Mouse (Mus musculus) 416B (cell line): ENCODE results near the gene Hist1h2af.

ENCODE experiments used
- DNase-seq: peaks from one replicate; pipeline ENCODE4 v3.0.0; 2011; ENCODE audit warnings: low read depth

The Hist1h2af gene

DNA sequence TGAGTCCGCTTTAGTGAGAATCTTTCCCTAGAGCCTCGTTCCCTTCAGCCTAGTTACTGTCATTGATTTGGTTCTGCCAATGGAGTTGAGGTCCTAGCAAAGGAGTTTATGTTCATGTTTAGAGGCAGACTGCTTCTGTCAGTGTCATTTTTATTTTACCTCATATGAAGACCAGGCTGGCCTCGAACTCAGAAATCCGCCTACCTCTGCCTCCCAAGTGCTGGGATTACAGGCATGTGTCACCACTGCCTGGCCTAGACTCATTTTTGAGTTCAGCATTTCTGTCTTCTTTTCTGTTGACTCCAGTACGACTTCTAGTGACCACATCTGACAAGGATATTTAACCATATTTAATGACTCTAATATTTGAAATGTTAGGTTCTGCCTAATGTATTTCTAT, 18.4 kb upstream of the Hist1h2af start:
- DNase-seq, result peak; percentile 28

DNA sequence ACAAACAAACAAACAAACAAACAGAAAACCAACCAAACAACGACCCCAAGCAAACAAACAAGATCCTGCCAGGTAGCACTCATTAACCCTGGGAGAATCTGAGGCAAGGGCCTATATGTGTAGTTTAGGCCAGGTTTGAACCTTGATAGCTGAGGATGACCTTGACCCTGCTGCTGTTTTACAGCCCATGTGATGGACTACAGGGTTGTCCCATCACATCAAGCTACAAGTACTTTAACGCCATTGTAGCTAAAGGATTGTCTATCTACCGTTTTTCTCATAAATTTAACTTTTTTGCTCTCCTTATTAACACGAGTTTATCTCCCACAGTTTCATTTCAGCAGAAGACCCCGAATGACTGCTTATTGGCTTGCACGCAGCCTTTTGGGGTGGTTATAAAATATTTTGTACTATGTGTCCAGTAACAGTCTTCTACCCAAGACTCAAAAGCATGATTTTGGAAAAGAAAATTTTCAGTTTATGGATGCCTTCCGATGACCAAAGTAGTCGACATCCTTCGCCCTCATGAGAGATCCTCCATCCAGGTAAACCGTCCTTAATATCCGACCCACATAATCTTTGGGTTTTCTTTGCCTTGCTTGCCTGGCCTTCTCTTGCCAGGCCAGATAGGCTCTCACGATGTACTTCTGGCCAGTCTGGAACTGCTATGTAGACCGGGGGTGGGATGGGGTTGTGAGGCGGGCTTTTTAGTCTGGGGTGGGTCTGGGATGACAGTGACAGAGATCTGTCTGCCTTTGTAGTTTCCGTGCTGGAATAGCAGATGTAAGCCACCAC, 17.7 kb upstream of the Hist1h2af start:
- DNase-seq, result peak; percentile 22

DNA sequence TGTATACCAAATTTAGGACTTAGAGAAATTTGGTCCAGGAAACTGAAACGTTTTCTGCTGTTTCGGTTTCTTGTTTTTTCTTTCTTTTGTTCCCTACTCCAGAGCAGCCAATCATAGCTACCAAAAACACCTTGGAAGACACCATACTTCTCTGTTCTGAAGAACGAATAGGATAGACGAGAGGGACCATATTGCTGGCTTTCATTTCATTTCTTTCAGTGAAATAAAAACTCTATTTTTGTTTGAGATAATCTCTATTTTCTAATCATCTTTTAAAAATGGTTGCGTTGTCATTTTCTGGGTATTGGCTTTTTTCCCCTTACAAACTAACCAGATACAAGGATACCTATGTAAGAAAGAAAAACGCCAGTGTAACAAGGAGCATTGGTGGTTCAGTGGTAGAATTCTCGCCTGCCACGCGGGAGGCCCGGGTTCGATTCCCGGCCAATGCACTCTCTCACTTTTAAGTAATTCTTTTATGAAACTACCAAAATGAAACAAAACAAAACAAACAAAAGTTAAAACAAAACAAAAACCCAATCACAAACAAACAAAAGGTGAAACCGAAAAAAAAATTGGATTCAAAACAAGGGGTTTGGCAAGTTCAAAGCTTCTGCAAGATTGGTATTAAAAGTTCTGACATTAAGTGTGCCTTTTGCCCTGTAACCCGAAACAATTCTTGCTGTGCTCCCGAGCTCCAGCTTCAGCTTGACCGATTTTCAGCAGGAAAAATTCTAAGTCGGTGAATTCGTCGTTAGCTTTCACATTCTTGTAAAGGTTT, 16.7 kb upstream of the Hist1h2af start:
- DNase-seq, result peak; percentile 77

- peak; percentile 96 for DNase-seq
These were observed 16.0 kb upstream of the Hist1h2af start for GRCm38 (mm10) chr13:23517603-23518294.

GRCm38 (mm10) chr13:23518295-23518603, 15.5 kb upstream of the Hist1h2af start:
- DNase-seq, result no peak

GRCm38 (mm10) chr13:23518885-23519284, 14.8 kb upstream of the Hist1h2af start:
- peak; percentile 93 for DNase-seq

DNA sequence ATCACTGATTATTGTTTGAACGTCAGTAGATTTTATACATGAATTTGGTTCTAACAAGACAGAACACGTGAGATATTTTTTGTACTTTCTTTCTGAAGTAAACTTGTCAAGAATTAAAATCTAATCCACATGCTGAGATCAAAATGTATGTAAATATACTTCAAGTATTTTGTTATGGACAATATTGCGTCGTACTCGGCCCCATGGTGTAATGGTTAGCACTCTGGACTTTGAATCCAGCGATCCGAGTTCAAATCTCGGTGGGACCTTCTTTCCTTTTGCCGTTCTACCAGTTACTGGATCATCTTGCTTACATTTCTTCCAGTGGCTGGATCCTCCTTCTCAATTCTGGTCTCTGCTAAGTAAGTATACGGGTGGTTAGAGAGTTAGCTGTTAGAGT, 14.3 kb upstream of the Hist1h2af start:
- peak; percentile 90 for DNase-seq

GRCm38 (mm10) chr13:23521703-23522102, 12.0 kb upstream of the Hist1h2af start:
- DNase-seq, result peak; percentile 90

DNA sequence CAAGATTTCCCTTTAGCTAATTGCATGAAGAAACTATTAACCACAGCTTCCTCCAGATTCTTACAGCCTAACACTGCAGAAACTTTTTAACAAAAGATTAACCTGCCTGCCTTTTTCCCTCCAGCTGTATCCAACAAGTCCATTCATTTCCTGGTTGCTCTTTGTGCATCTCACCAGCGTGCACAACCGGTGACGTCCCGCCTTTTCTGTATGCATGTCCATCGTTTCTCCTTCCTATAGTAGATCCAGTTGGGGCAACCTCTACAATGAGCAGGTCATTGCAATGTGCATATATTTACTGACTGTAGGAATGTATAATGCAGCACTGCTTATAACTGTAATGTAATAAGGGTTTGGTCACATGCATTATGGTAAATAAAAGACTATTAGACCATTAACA, 9.7 kb upstream of the Hist1h2af start:
- peak; percentile 76 for DNase-seq

GRCm38 (mm10) chr13:23524654-23525053, 9.1 kb upstream of the Hist1h2af start:
- peak; percentile 95 for DNase-seq

DNA sequence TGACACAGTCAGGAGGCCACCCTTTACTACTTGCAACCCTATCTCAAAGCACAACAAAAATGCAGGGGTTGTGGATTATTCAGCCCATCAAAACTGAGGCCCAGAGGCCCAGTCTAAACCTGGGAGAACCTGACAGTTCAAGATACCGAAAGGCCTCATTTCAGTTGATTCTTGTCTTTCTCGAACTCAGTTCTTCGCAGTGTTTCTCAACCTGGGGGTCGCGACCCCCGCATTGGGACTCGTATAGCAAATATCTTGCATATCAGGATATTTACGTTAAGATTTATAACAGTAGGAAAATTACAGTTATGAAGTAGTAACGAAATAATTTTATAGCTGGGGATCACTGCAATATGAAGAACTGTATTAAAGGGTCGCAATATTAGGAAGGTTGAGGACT, 7.8 kb upstream of the Hist1h2af start:
- DNase-seq, result peak; percentile 78

DNA sequence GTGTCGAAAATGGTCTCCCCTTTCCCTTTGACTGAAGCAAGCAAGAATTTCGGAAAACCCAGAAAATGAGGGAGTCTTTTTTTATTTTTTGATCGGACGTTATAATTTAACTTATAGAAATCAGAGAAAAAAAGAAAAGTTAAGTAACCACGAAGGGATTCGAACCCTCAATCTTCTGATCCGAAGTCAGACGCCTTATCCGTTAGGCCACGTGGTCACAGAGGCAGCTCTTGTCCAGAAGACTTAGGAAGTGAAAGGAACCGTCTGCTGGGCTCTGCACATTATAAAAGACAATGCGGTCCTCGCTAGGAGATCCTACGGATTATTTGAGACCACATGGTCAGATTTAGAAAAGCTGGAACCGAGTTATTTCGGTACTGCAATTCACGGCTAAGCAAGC, 7.4 kb upstream of the Hist1h2af start:
- DNase-seq, result peak; percentile 95

DNA sequence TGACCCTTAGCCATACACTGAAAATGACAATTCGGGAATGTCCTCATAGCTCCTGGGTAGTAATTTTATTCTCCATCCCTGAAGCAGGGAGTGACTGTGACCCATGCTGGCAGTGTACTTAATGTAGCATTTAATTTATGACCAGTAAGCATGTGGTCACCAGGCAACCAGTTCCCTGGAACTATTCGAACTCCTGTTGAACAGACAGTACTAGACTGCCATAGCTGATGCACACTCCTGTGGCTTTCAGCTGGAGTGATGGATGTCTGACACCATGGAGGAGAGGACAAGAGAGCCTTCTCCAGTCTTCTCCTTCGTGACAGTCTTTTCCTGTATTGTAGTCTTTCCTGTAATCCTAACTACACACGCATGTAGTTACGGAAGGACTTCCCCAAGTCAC, 4.7 kb upstream of the Hist1h2af start:
- peak; percentile 27 for DNase-seq

DNA sequence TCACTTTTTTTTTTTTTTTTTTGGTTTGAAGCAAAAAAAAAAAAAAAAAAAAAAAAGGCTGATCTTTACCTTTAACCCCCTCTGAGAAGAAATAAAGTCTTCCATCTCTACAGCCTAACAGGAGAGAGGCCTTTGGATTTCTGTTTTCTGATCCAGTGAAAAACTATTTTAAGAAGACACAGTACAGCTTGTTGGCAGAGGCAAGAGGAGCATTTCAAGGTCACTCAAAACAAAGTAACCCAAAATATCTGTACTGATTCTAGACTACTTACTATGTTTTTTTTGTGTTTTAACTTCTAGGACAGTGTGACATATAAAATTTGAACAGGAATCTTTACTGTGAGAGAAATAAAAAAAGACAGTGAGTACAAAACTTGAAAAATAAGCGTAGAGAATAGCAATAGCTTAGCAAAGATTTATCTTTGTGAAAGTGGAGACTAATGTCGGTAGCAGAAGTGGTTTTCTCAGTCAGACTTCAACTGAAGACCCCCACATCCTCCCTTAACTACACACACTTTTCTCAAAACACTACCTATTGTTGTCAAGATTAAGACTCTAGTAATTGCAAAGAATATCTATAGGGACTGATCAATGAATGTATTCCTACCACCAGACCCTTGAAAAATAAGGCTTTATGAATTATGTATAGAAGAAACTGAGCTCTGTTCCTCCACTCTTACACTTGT, 4.1 kb upstream of the Hist1h2af start:
- DNase-seq, result peak; percentile 47

DNA sequence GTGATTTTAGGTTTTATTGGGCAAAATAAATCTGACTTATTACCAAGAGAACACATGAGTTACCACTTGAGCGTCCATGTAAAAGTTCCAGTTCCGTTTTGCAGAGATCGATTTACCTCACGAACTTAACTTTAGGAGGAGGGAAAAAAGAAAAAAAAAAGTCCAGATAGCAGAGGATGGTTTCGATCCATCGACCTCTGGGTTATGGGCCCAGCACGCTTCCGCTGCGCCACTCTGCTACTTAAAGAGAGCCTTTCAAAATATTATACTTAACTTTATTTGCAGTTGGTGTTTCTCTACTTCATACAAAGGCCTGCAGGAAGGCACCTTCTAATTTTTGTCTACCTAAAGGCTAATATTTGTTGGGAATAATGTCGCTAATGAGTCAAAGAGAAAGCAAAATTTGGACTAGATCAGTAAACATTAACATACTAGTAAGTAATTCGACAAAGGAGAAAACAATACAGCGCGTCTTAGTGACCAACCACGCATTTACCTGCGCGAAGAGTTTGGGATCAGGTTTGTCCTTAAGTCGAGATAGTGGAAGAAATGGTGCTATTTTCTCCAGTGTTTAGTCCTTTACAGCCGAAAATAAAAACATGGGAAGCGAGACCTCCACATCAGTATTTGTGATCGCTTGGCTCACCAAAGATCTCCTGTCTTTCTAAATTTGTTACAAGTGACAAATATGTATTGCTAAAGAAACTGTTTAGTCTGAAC, 3.4 kb upstream of the Hist1h2af start:
- peak; percentile 90 for DNase-seq

- DNase-seq, result peak; percentile 99
These were observed 2.5 kb upstream of the Hist1h2af start, which contains the start of gene Hist1h4h for GRCm38 (mm10) chr13:23530901-23531875. Gene Hist1h4h, plus strand, starts transcription at chr13:23531050.

GRCm38 (mm10) chr13:23532262-23533075, 1.2 kb upstream of the Hist1h2af start:
- peak; percentile 76 for DNase-seq

GRCm38 (mm10) chr13:23534368-23535131, 844 bp downstream of the Hist1h2af start:
- DNase-seq, result no peak
